Mouse (Mus musculus): ENCODE data around the gene Kcnma1.

DNA sequence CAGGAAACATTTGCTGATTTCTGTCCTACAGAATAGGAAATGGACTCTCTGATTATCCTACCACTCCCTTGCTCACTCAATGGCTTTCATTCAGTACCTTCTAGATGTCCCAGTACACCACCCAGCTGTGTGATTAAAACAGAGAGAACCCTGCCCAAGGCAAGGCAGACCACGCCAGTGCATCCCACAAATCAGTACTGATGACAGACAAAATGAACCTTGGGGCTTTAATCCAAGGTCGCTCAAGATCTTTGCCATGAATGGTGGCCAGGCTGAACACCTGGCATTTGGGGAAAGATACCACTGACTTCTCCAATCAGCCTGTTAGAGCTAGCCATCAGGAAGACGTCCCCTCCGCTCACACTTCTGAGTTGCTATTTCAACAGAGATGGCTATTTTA lies 440.2 kb downstream of the Kcnma1 start:
- TF ChIP-seq CTCF (IDR thresholded peaks at IDR 0.05; ENCODE audit: control insufficient read depth, insufficient read depth, insufficient replicate concordance, low read depth, low read length) (no peak), POLR2A (IDR thresholded peaks at IDR 0.05; ENCODE audit: control insufficient read depth, low read depth, low read length) (no peak)

Measured in testis, adult 2 months (tissue).